Mouse (Mus musculus): Measurements from ENCODE around the gene Coro1c.

The Coro1c gene

GRCm38 (mm10) chr5:113836961-113837360, 71.6 kb downstream of the Coro1c start:
- in situ Hi-C loops (cut with MboI; ENCODE audit: low sequenced_read_pairs): loop anchor here (25.0 kb wide), 1 partner anchor 250 kb away; no protein-coding TSS in a partner anchor

GRCm38 (mm10) chr5:113833316-113833947, 75.1 kb downstream of the Coro1c start:
- in situ Hi-C loops (cut with MboI; ENCODE audit: low sequenced_read_pairs): loop anchor here (25.0 kb wide), 1 partner anchor 246 kb away; no protein-coding TSS in a partner anchor

- in situ Hi-C loops (cut with MboI; ENCODE audit: low sequenced_read_pairs): loop anchor here (25.0 kb wide), 1 partner anchor 245 kb away; no protein-coding TSS in a partner anchor
These were observed 76.1 kb downstream of the Coro1c start, which contains the start of gene Selplg for GRCm38 (mm10) chr5:113832490-113832901. Gene Selplg, minus strand, starts transcription at chr5:113832644.

- in situ Hi-C loops (cut with MboI; ENCODE audit: low sequenced_read_pairs): loop anchor here (25.0 kb wide), 1 partner anchor 244 kb away; no protein-coding TSS in a partner anchor
These were observed 76.8 kb downstream of the Coro1c start for GRCm38 (mm10) chr5:113831741-113832140.

- in situ Hi-C loops (cut with MboI; ENCODE audit: low sequenced_read_pairs): loop anchor here (25.0 kb wide), 1 partner anchor 243 kb away; no protein-coding TSS in a partner anchor
These were observed 77.8 kb downstream of the Coro1c start for GRCm38 (mm10) chr5:113830796-113831195.

GRCm38 (mm10) chr5:113830292-113830643, 78.3 kb downstream of the Coro1c start:
- in situ Hi-C loops (cut with MboI; ENCODE audit: low sequenced_read_pairs): loop anchor here (25.0 kb wide), 1 partner anchor 243 kb away; no protein-coding TSS in a partner anchor

- in situ Hi-C loops (cut with MboI; ENCODE audit: low sequenced_read_pairs): loop anchor here (25.0 kb wide), 1 partner anchor 242 kb away; no protein-coding TSS in a partner anchor
These were observed 78.8 kb downstream of the Coro1c start for GRCm38 (mm10) chr5:113829566-113830291.

GRCm38 (mm10) chr5:113828481-113828880, 80.1 kb downstream of the Coro1c start:
- in situ Hi-C loops (cut with MboI; ENCODE audit: low sequenced_read_pairs): loop anchor here (25.0 kb wide), 1 partner anchor 241 kb away; no protein-coding TSS in a partner anchor

GRCm38 (mm10) chr5:113827991-113828411, 80.6 kb downstream of the Coro1c start:
- in situ Hi-C loops (cut with MboI; ENCODE audit: low sequenced_read_pairs): loop anchor here (25.0 kb wide), 1 partner anchor 241 kb away; no protein-coding TSS in a partner anchor

GRCm38 (mm10) chr5:113826619-113827018, 81.9 kb downstream of the Coro1c start:
- in situ Hi-C loops (cut with MboI; ENCODE audit: low sequenced_read_pairs): loop anchor here (25.0 kb wide), 1 partner anchor 239 kb away; no protein-coding TSS in a partner anchor

- in situ Hi-C loops (cut with MboI; ENCODE audit: low sequenced_read_pairs): loop anchor here (25.0 kb wide), 1 partner anchor 238 kb away; no protein-coding TSS in a partner anchor
These were observed 83.0 kb downstream of the Coro1c start for GRCm38 (mm10) chr5:113825558-113825957.

- in situ Hi-C loops (cut with MboI; ENCODE audit: low sequenced_read_pairs): loop anchor here (25.0 kb wide), 1 partner anchor 462 kb away; the partner anchor contains the start of gene Aym1
These were observed 84.3 kb downstream of the Coro1c start for GRCm38 (mm10) chr5:113824228-113824627.

- in situ Hi-C loops (cut with MboI; ENCODE audit: low sequenced_read_pairs): loop anchor here (25.0 kb wide), 1 partner anchor 456 kb away; the partner anchor contains the start of gene Aym1
These were observed 90.0 kb downstream of the Coro1c start for GRCm38 (mm10) chr5:113818572-113818971.

- in situ Hi-C loops (cut with MboI; ENCODE audit: low sequenced_read_pairs): loop anchor here (25.0 kb wide), 1 partner anchor 453 kb away; the partner anchor contains the start of gene Aym1
These were observed 92.9 kb downstream of the Coro1c start for GRCm38 (mm10) chr5:113815638-113816152.

- in situ Hi-C loops (cut with MboI; ENCODE audit: low sequenced_read_pairs): loop anchor here (25.0 kb wide), 1 partner anchor 453 kb away; the partner anchor contains the start of gene Aym1
These were observed 93.5 kb downstream of the Coro1c start for GRCm38 (mm10) chr5:113815041-113815389.

- in situ Hi-C loops (cut with MboI; ENCODE audit: low sequenced_read_pairs): loop anchor here (5.0 to 25.0 kb wide), 2 partner anchors 37 to 452 kb away; partner anchors contain the start of gene Aym1
These were observed 94.2 kb downstream of the Coro1c start for GRCm38 (mm10) chr5:113814111-113815040.

GRCm38 (mm10) chr5:113813608-113814007, 95.0 kb downstream of the Coro1c start:
- in situ Hi-C loops (cut with MboI; ENCODE audit: low sequenced_read_pairs): loop anchor here (5.0 to 25.0 kb wide), 2 partner anchors 36 to 451 kb away; partner anchors contain the start of gene Aym1

- in situ Hi-C loops (cut with MboI; ENCODE audit: low sequenced_read_pairs): loop anchor here (5.0 to 25.0 kb wide), 2 partner anchors 35 to 450 kb away; partner anchors contain the start of gene Aym1
These were observed 95.9 kb downstream of the Coro1c start for GRCm38 (mm10) chr5:113812638-113813037.

- in situ Hi-C loops (cut with MboI; ENCODE audit: low sequenced_read_pairs): loop anchor here (5.0 to 25.0 kb wide), 2 partner anchors 35 to 450 kb away; partner anchors contain the start of gene Aym1
These were observed 96.6 kb downstream of the Coro1c start for GRCm38 (mm10) chr5:113811824-113812420.

Data from CH12F3 (cell line).